Mouse (Mus musculus) liver, adult 10 weeks (tissue): ENCODE results near the gene Morc1. TPM values are rescaled to one million over a fixed set of nuclear protein-coding genes. Genes with fewer than 3 reads are reported as not detected.

ENCODE experiments used
- polyA plus RNA-seq: library from polyadenylated mRNA; stranded (reverse); fragments of 350-450 nt; fragmentation: Illumina TruSeq; extraction: RNeasy Lipid Tissue Mini Kit (QIAGEN cat#74804); gene quantifications from one replicate; pipeline ENCODE4 v1.2.3, GENCODE M21; 2014; ENCODE audit warnings: low read depth, low replicate concordance

Gene Morc1
- not detected for polyA plus RNA-seq

DNA sequence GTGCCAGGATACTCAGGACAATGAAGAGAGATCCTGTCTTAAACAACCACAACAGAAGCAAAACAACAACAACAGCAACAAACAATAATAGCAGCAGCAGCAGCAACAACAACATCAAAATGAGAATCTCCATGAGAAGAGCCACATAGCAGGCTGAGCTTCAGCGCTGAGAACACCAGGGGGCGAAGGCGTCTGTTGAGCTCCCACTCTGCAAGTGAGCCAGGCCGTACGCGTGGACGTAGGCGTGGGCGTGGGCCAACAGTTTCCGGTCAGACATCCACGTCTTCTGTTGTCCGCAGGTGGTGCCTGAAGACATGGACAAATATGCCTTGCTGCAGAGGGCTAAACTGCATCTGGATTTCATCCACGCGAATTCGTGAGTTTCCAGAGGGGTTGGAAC lies at the start of gene Morc1:
TSS of gene Morc1 (plus strand) at position 211 of the 400 bp plus-strand sequence.

DNA sequence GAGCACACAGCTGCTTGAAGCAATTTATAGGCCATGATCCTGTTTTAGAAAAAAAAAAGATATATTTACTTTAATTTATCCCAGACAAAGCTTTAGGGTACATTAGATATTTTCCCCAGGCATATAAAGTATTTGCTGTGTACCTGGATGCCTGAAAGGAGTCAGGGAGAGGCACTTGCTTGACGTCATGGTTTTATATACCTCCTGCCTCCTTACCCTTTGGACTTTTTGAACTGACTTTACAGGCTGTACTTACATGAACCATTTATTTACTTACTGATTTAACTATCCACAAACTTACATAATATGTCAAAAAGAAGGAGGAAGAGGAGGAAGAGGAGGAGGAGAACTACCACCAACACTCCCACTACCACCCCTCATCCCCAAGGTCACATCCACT lies 18.8 kb upstream of the Morc1 start, which contains the start of gene Gm5485:
TSS of gene Gm5485 (minus strand) at position 171 of the 400 bp plus-strand sequence.

Other genes with a start within 250 kb of the Morc1 start
- gene Dppa4, start 147.5 kb upstream of the Morc1 start, polyA plus RNA-seq: not detected
- gene Dppa2, start 127.3 kb upstream of the Morc1 start, polyA plus RNA-seq: not detected
- gene Gm5485, start 18.8 kb upstream of the Morc1 start, polyA plus RNA-seq: not detected